Mouse (Mus musculus) layer of hippocampus, postnatal 25 days (tissue): ENCODE results near the gene Zfp277. TPM values are rescaled to one million over a fixed set of nuclear protein-coding genes. Genes with fewer than 3 reads are reported as not detected.

Source experiments
- DNase-seq, 2 experiments: peaks; one replicate each; pipeline ENCODE4 v3.0.0; 2022; ENCODE audit warnings: mixed read lengths in 2 of 2, low spot score in 1 of 2; ENCODE audit errors: extremely low spot score in 1 of 2
- total RNA-seq, 2 experiments: library from RNA; stranded (reverse); gene quantifications; 2 replicates each; pipeline ENCODE4 v1.2.3; 2021

The Zfp277 gene
- total RNA-seq, 2 experiments from 2014 or later, result 23.9 to 25.1 TPM

DNA sequence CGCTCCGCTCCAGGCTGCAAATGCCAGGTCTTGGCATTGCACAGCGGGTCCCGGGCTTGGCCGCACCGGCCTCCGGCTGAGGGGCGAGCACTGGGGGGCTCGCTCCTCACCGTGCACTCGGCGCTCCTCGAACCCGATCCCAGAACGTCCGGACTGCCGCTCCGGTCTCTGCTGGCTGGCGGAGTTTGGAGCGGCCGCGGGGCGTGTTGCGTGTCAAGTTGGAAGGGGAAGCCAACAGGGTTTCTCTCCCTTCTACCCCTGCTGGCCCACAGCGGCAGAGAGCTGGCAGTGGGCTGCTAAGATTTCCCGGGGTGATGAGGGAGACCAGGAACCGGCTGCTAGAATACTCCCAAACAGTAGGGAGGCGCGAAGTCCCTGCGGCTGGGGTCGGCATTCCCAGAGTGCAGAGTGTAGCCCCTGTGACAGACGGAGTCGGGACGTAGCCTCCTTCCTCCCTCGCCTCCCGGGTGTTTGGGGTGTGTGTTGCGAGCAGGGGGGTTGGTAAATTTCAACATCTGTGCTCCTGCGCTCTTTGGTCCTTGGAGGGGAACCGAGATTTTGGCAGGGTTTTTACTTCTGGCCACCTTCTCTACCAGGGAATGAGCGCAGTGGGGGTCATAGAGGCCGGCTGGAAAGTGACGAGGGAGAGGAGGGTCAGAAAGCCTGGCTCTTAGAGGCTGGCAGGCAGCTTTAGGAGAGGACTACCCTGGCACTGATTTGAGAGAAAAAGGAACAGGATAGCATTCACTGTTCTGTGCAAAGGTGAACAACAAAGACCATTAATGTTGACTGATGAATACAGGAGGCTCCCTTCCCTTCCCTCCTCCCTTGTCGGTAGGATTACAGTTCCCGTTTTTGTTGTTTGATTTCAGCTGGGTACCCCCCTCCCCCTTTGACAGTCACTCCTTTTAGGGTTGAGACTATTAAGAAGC, 1.0 kb upstream of the Zfp277 start:
- peak; percentile 39 to 54 for DNase-seq

DNA sequence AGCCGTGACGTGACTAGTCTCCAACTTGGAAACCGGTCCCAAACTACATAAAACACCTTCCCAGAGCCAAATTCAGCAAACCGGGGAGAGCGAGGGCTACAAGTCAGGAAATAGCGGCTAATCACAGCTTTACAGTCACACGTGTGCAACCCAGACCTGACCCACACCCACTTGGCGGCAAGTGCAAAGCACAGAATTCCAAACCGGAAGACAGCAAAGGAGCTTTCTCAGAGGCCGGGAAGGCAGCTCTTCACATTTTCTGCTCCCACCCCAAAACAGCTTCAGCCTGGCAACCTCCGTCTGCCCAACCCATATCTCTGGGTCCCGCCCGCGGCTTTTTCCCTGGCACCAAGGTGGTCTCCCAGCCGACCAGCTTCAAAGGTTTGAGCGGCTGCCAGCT, 496 bp downstream of the Zfp277 start:
- no peak for DNase-seq

DNA sequence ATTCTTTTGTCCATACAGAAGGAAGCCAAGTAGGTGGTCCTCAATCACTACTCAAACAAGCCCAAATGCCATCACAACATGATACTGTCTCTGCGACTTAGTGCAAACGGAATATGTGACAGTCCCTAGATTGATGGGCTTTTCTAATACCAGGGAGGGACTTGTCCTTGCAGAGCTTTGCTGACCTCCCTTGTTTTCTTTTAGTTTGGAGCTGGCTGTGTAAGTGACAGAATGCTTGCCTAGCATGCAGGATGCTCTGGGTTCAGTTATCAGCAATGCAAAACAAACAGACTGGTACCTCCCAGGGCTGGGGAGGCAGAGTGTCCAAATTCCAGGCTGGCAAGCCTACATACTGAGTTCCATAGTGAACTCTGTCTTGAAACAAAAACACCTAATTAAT, 7.7 kb downstream of the Zfp277 start:
- DNase-seq, result no peak

DNA sequence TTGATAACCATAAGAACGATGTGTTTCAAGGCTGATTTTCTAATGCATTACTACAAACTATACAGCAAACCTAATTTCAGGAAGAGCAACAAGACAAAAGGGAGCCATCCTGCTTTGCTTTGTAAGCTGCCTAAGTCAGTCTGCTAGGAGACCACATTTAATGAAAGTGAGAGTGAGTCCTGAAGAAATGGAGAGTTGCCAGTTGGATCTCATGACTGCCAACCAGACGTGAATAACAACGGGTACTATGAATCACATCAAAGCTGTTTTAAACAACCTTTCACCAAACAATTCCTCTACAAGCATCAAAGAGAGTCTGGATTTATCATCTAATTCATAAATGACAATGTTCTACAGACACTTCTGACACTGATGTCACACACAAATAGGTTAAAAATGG, 11.6 kb downstream of the Zfp277 start:
- DNase-seq, result no peak

DNA sequence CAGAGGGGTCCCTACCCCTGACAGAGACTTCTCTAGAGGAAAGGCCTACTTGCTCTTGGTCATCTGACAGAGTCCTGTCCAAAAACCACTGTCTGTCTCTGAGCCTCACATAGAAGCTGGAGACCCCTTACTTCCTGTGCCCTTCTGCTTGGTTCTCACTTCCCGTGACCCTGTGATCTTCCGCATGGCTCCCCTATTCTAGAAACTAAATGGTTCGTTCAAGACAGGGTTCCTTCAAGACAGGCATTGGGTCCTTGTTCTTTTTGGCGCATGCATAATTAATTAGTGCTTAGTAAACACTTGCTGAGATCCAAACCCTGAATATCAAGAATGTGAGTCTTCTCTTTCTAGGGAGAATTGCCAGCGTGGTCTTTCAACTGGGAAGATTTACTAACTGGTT, 14.6 kb downstream of the Zfp277 start:
- DNase-seq, result no peak

DNA sequence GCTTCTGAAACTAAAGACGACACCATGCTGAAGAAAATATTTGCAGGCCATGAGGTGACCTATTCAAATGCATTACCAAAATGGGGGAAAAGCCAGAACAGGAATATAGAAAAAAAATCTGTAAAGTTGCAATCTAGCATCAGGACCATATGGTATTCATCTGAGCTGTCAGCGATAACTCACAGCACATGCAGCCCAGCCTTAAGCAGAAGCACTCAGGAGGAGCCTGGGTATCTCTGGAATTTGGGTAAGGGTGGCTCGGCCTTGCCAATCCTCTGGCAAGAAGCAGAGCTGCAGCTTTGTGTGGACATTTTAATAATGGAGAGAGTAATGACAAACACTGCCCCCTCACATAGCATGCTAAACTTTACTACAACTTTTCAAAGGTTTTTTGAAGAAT, 15.7 kb downstream of the Zfp277 start:
- no peak for DNase-seq

DNA sequence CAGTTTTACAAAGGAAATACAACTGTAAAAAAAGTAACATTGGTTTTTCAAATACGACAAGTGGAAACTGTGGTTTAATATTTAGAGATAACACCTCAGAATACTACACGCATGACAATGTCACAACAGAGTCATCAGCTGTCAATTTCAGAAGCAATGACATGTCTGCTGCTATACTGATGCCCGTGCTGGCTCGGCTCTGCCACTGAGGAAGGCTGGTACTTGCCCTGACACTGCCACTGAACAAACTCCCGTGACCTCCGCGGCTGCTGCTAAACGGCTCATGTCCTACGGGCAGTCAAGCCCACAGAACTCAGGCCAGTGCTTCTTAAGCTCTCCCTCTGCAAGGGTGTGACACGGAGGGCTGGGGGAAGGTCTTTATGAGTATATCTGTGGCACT, 18.1 kb downstream of the Zfp277 start:
- no peak for DNase-seq

DNA sequence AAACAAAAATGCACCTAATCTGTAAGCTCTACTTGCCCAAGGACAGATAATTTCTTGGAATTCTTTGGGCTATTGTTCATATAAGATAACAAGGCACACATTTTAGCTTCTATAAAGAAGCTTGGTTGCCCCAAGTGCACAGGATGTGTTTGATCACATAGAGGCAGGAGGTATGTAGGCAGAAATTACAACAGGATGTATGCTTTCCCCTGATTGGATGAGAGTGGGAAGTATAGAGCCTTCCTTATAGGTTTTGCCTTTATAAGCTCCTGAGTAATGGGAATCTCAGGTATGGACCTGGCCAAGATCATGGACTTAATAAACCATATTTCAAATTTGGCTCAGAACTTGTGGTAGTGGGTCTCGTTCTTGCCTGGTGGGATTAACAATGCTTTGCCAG, 20.7 kb downstream of the Zfp277 start:
- no peak for DNase-seq

DNA sequence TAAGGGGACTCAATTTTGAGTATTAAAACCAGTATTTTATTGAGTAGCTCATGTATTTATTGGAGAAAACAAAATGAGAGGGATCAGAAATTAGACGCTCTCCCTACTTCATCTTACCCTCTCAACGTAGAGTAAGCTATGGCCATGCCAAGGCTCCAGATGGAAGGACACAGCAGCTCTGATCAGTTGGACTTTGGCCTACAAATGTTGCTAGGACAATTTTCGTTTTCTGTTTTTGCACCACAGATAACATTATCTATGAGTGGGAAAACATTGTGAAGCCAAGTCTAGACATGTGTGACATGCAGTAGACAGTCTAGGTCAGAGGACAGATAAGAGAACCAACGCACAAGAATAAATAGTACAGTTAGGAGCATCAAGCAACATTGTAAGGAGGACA, 28.4 kb downstream of the Zfp277 start:
- no peak for DNase-seq

DNA sequence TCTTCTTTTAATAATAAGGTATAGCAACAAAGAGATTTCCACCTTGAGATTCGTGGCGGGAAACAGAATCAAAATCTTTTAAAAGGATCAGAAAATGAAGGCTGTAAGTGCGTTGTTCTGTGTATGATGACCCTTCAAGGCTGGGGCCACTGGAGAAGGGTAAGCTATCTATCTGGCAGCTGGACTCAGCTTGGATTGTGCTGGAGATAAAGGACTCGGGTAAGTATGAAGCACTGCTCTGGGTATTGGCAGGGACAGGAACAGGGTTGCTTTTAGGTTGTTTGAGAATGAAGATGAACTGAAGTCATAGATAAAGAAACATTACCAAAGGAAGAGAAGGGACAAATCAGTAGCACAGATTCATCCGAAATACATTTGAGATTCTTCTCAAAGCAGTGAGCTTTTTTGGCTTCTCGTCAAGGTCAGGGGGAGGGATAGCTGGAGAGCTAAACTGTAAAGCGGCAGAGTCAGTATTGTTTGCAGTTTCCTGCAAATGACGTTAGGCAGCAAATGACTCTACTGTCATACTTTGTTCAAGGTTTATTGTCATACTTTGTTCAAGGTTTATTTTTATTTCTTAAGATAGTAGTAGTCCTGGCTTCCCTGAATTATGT, 30.3 kb downstream of the Zfp277 start:
- no peak for DNase-seq

DNA sequence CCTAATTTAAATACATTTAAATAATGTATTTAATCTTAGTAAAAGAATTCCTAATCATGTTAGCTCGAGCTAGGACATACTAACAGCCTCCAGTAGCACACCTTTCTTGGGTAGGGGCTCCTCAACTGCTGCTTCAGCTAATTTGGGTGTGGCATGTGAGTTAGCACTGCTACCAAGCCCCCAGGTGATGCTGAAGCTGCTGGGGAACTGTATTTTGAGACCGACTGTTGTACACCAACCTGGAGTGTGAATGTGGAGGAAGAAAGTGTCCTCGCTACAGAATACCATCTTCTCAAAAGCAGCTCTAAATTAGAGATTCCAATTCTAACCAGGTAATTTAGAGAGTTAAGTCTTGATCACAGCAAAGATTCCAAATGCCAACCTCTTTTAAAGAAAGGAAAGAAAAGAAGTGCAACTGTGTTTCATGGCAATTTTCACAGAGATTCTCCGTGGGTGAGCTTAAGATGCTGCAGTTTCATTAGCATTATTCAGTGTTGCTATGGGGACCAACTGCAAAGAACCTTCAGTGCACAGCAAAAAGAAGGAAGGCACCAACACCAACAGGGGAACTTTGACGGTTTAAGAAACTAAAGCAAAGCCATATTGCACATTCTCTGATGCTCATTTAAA, 30.9 kb downstream of the Zfp277 start:
- no peak for DNase-seq

DNA sequence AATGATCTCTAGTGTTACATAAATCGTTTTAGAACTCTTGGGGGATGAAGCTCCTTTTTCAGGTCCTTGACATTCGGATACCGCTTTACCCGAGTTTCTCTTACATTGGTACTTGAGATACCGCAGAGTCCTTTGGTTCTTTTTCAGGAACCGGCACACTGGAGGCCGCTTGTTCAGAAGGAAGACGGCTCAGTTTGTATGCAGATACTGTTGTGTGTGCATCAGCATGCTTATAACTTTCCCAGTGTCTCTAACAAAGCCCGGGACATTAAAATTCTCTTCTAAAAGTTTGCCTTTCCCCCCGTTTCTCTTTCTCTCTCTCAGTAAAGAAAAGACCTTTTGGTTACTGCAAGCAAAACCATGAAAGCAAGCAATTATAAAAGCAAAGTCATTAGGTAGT, 45.9 kb downstream of the Zfp277 start:
- DNase-seq, result no peak

DNA sequence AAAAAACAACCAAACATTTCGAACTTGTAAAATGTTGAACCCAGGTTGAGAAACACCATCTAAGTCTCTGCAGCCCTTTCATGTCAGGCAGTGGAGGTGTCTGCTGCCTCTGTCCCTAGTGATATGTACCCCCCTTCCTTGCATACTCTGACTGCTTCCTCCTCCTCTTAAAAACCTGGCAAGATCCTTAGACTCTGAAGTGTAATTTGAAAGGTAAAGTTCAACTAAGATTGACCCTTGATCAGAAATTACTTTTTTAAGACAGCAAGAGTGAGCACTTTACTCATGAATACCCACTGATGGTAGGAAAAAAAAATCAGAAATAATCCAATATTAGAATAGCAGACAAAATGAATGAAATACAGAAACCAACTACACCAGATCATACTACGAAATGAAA, 46.3 kb downstream of the Zfp277 start:
- no peak for DNase-seq

DNA sequence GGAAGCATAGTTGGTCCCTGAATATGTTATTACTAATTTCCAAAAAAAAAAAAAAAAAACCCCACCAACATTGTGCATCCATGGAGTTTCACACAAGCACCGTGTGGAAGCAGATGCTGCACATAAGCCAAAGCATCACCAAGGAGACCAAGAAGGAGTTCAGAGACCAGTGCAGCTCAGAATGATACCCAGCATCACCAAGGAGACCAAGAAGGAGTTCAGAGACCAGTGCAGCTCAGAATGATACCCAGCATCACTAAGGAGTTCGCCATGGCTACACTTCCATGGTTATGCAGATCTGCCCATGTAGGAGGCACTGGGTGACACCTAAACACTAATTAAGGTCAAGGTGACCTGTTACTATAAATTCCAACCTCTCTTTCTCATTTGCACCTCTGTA, 46.8 kb downstream of the Zfp277 start:
- DNase-seq, result no peak

DNA sequence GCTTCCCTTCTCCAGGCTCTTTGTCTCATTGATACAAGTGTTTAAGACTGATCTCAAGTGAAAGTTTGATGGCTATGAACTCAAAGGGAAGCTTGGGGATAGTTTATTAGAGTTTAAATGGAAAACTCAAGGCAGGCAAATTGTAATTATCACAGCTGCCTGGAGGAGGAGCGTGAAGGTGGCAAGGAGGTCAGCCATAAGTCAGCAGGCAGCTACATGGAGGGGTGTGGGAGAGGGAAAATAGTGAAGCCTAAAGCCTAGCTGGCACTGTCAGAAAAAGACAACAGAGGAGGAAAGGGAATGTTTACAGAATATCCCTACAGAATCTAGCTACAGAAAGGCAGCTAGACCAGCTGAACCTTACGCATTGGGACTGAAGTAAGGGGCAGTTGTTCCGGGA, 52.8 kb downstream of the Zfp277 start:
- DNase-seq, result no peak

DNA sequence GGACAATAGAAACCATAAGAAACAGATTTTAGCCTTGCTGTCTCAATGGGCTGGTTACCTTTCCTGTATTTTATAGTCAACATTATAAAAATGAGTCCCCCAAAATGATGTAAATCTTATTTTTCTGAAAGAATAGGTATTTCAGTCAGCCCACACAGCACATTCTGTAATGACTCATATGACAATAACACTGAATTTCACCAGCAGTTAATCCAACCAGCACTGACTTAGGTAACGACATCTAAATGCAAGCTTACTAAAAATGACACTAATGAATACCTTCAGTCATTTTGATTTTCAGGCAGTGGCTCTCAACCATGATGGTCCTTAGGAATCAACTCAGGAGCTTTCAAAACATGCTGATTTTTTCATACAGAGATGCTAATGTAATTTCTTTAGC, 54.4 kb downstream of the Zfp277 start:
- peak in 1 of 2 experiments; percentile 1 for DNase-seq

DNA sequence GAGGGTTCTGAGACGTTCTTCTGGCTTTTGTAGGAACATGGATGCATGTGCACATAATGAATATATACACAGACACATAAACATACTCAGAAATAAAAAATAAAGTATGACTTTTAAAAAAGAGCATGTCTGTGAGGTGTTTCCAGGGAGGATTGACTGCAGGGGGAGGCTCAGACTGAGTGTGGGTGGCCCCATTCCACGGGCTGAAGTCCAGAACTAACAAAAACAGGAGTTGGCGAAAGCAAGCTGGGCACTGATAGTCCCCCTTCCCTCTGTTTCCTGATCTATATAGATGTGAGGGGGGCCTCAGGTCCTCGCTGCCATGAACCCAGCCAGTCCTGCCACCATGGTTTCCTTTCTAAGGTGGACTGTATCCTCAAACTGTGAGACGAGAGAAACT, 57.9 kb downstream of the Zfp277 start:
- no peak for DNase-seq

DNA sequence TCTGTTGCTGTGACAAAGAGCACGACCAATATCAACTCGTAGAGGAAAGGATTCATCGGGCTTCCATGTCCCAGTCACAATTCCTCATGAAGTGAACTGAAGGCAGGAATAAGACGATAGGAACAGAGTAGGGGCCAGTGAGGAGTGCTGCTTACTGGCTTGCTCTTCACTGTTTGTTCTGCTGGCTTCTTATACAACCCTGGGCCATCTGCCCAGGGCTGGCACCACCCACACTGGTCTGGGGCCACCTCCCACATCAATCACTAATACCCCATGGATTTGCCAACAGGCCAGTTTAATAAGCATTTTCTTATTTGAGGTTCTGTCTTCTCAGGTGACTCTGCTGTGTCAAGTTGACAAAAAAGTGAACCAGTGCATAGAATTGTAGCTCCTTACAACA, 60.4 kb downstream of the Zfp277 start:
- no peak for DNase-seq

DNA sequence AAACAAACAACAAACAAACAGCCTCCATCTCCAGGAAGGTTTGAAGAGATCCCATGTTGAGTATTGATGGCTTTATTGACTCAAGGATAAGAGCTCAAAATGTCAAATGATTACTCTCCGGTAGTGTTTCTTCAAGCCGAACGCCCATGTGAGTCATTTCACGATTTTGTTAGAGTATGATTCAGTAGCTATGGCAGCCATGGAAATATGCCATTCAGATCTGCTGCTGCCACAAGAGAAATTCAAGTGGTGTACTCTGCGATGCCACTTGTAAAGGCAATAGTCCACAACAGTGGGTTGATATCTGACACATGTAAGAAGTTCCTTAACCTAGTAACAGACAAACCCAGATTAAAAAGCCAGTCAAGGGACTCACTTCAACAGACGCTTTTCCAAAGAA, 62.0 kb downstream of the Zfp277 start:
- DNase-seq, result no peak

DNA sequence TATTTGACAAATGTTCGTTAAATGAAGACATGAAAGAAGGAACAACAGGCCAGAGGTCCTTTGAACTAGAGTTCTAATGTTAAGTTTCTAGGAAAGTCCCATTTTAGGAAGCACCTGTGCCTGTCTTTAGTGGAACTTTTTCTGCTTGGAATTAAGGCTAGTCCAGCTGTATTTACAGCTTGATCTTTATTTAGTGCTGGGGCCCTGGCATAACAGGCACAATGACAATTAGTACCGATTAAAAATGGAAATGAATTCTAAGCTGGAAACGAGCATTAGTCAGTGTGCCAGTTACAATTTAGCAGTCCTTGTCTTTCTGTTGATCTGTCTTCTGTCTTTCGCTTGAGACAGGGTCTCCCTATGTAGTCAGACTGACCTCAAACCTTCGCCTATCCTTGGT, 63.2 kb downstream of the Zfp277 start:
- DNase-seq, result no peak

DNA sequence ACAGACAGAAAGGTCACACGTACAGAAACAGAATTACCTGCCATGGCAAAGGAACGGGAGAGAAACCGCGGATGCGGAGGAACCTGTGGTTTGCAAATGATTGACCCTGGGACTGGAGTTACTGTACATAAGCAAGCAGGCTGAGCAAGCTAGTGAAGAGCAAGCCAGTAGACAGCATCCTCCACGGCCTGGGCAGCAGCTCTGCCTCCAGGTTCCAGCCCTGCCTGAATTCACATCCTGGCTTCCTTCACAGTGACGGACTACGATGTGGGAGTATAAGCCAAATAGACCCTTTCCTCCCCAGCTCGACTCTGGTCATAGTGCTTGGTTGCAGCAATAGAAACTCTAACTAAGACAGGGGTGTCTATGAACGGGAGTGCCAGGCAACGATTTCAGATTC, 63.9 kb downstream of the Zfp277 start:
- DNase-seq, result no peak
